Mouse (Mus musculus) intestine, embryonic 16.5 days (tissue): ENCODE measurements around the gene Pla2g7. TPM values are rescaled to one million over a fixed set of nuclear protein-coding genes. Genes with fewer than 3 reads are reported as not detected.
A peak's percentile ranks its signal among the peaks of the same experiment; 100 is the strongest.

ENCODE experiments used
- ATAC-seq: fragments of 200-750 bp; cut with Nextera tagmentation; 2 replicates; pipeline ENCODE4 v1.8.0; 2017; ENCODE audit warnings: moderate TSS enrichment, moderate library complexity
- H3K27ac ChIP-seq: fragments of 300-500 bp; sonication (generic); 2 replicates; pipeline ENCODE4 v1.5.1; 2014; ENCODE audit warnings: mild to moderate bottlenecking, low read length
- H3K27me3 ChIP-seq: fragments of 300-500 bp; sonication (generic); replicated peaks from 2 replicates; pipeline ENCODE4 v1.6.1; 2014; ENCODE audit warnings: low read length, control low read depth, mixed read lengths; ENCODE audit not compliant: control insufficient read depth, insufficient read depth
- H3K36me3 ChIP-seq: fragments of 300-500 bp; sonication (generic); 2 replicates; pipeline ENCODE4 v1.6.1; 2014; ENCODE audit warnings: low read length, control low read depth; ENCODE audit not compliant: control insufficient read depth, insufficient read depth
- H3K4me1 ChIP-seq: fragments of 300-500 bp; sonication (generic); 2 replicates; pipeline ENCODE4 v1.6.1; 2014; ENCODE audit warnings: low read length, control low read depth, mixed read lengths; ENCODE audit not compliant: control insufficient read depth, insufficient read depth
- H3K4me2 ChIP-seq: fragments of 300-500 bp; sonication (generic); 2 replicates; pipeline ENCODE4 v1.6.1; 2014; ENCODE audit warnings: low read depth, low read length, control low read depth
- H3K4me3 ChIP-seq: fragments of 300-500 bp; sonication (generic); 2 replicates; pipeline ENCODE4 v1.5.1; 2014; ENCODE audit warnings: mild to moderate bottlenecking, low read length
- H3K9ac ChIP-seq: fragments of 300-500 bp; sonication (generic); 2 replicates; pipeline ENCODE4 v1.6.1; 2014; ENCODE audit warnings: low read depth, low read length
- H3K9me3 ChIP-seq: fragments of 300-500 bp; sonication (generic); 2 replicates; pipeline ENCODE4 v1.6.1; 2016; ENCODE audit warnings: low read length, control low read depth; ENCODE audit not compliant: control insufficient read depth
- WGBS: fragments of 180-500 bp; shearing (Covaris S2); extraction: QIAGEN DNeasy Blood & Tissue Kit; methylation state at CpG from one replicate; pipeline ENCODE4 v1.1.7; 2014; 5-methylcytosine and 5-hydroxymethylcytosine counted together
- polyA plus RNA-seq: library from polyadenylated mRNA; unstranded; fragments of >200 nt; fragmentation: Nextera tagmentation; extraction: Ambion mirVana; gene quantifications from 2 replicates; pipeline ENCODE4 v1.2.1, GENCODE M21; 2015

Gene Pla2g7
- polyA plus RNA-seq, 1 experiment from 2014 or later = 14.0 TPM

- Histone ChIP-seq H3K27me3 (no peaks in the 10 kb centered on the region), H3K4me1 (no peaks in the 10 kb centered on the region), H3K27ac (no peak within 1 kb of the TSS), H3K4me3 (no peak within 1 kb of the TSS), H3K9ac (no peak within 1 kb of the TSS), H3K9me3 (no peaks in the 10 kb centered on the region), H3K4me2 (no peak within 1 kb of the TSS), H3K36me3 (no peaks in the 10 kb centered on the region)
- 45% methylated on average over 1 of the region's 1 CpGs for WGBS
- no peak for ATAC-seq
Measured at GRCm38 (mm10) chr17:43543539-43543938, 24.4 kb upstream of the Pla2g7 start, which contains the start of gene Ankrd66. TSS of gene Ankrd66 (minus strand) at chr17:43543639.

- Histone ChIP-seq H3K27ac (no peak overlapping the region), H3K4me1 (no peaks in the 10 kb centered on the region), H3K27me3 (no peaks in the 10 kb centered on the region), H3K9ac (no peak overlapping the region), H3K4me3 (no peak overlapping the region), H3K36me3 (no peaks in the 10 kb centered on the region), H3K4me2 (no peak overlapping the region), H3K9me3 (no peaks in the 10 kb centered on the region)
- WGBS = 89% methylated on average over 4 of the region's 4 CpGs
- peak; percentile 77 for ATAC-seq
Measured at GRCm38 (mm10) chr17:43544040-43544439, 23.9 kb upstream of the Pla2g7 start.

- ATAC-seq = no peak
- Histone ChIP-seq H3K9me3 (no peaks in the 10 kb centered on the region), H3K27me3 (no peaks in the 10 kb centered on the region), H3K4me3 (no peak overlapping the region), H3K4me1 (no peaks in the 10 kb centered on the region; the same call in 1 of the 2 replicates), H3K36me3 (no peaks in the 10 kb centered on the region), H3K4me2 (no peak overlapping the region), H3K27ac (no peak overlapping the region), H3K9ac (no peak overlapping the region)
- WGBS = 27% methylated on average over 3 of the region's 3 CpGs
Measured at GRCm38 (mm10) chr17:43551122-43551630, 16.7 kb upstream of the Pla2g7 start.

- no peaks in the 10 kb centered on the region for H3K36me3 ChIP-seq
- WGBS = 33% methylated on average over 12 of the region's 12 CpGs
- peak; percentile 88 for ATAC-seq
- peak overlapping the region; percentile 39; the same call in 1 of the 2 replicates for H3K27ac ChIP-seq
- H3K27me3 ChIP-seq = no peaks in the 10 kb centered on the region
- H3K9me3 ChIP-seq = no peaks in the 10 kb centered on the region
- H3K4me2 ChIP-seq = no peak overlapping the region; the same call in 1 of the 2 replicates
- no peak overlapping the region for H3K4me3 ChIP-seq
- H3K9ac ChIP-seq = no peak overlapping the region
- H3K4me1 ChIP-seq = peaks cover 5% of the 10 kb centered on the region; the same call in 1 of the 2 replicates
Measured at GRCm38 (mm10) chr17:43554516-43555403, 13.1 kb upstream of the Pla2g7 start.

- no peaks in the 10 kb centered on the region for H3K27me3 ChIP-seq
- H3K9ac ChIP-seq = no peak overlapping the region
- H3K9me3 ChIP-seq = no peaks in the 10 kb centered on the region; the same call in 1 of the 2 replicates
- no peak overlapping the region for H3K4me3 ChIP-seq
- no peak overlapping the region for H3K4me2 ChIP-seq
- no peak for ATAC-seq
- 86% methylated on average over 4 of the region's 4 CpGs for WGBS
- peaks cover 5% of the 10 kb centered on the region; the same call in 1 of the 2 replicates for H3K4me1 ChIP-seq
- H3K36me3 ChIP-seq = no peaks in the 10 kb centered on the region
- peak overlapping the region; percentile 70; the same call in 1 of the 2 replicates for H3K27ac ChIP-seq
Measured at GRCm38 (mm10) chr17:43557104-43557503, 10.8 kb upstream of the Pla2g7 start.

- 61% methylated on average over 6 of the region's 6 CpGs for WGBS
- Histone ChIP-seq H3K9me3 (no peaks in the 10 kb centered on the region; the same call in 1 of the 2 replicates), H3K36me3 (no peaks in the 10 kb centered on the region), H3K4me2 (no peak overlapping the region), H3K4me1 (peaks cover 5% of the 10 kb centered on the region; the same call in 1 of the 2 replicates), H3K27me3 (no peaks in the 10 kb centered on the region), H3K27ac (peak overlapping the region; percentile 70; the same call in 1 of the 2 replicates), H3K9ac (no peak overlapping the region), H3K4me3 (no peak overlapping the region)
- 0 out of 2 replicates have a peak, but pooled peaks have one; percentile 4 for ATAC-seq
Measured at GRCm38 (mm10) chr17:43557541-43558090, 10.3 kb upstream of the Pla2g7 start.

GRCm38 (mm10) chr17:43558678-43559077 is 9.2 kb upstream of the Pla2g7 start:
- H3K9ac ChIP-seq = no peak overlapping the region
- H3K4me1 ChIP-seq = peaks cover 5% of the 10 kb centered on the region; the same call in 1 of the 2 replicates
- no peak overlapping the region for H3K4me2 ChIP-seq
- no peak overlapping the region for H3K4me3 ChIP-seq
- H3K27ac ChIP-seq = no peak overlapping the region
- no peaks in the 10 kb centered on the region; the same call in 1 of the 2 replicates for H3K9me3 ChIP-seq
- no peak for ATAC-seq
- 80% methylated on average over 3 of the region's 3 CpGs for WGBS
- no peaks in the 10 kb centered on the region for H3K36me3 ChIP-seq
- H3K27me3 ChIP-seq = no peaks in the 10 kb centered on the region

- Histone ChIP-seq H3K9me3 (no peaks in the 10 kb centered on the region; the same call in 1 of the 2 replicates), H3K9ac (no peak overlapping the region), H3K27ac (peak overlapping the region; percentile 80), H3K4me3 (no peak overlapping the region), H3K4me1 (peaks cover under 1% of the 10 kb centered on the region; the same call in 1 of the 2 replicates), H3K4me2 (no peak overlapping the region), H3K27me3 (no peaks in the 10 kb centered on the region), H3K36me3 (no peaks in the 10 kb centered on the region)
- ATAC-seq = peak; percentile 85
- 75% methylated on average over 7 of the region's 7 CpGs for WGBS
Measured at GRCm38 (mm10) chr17:43563192-43563987, 4.5 kb upstream of the Pla2g7 start.
